Mouse (Mus musculus): Measurements from ENCODE around the gene S100a11.

DNA sequence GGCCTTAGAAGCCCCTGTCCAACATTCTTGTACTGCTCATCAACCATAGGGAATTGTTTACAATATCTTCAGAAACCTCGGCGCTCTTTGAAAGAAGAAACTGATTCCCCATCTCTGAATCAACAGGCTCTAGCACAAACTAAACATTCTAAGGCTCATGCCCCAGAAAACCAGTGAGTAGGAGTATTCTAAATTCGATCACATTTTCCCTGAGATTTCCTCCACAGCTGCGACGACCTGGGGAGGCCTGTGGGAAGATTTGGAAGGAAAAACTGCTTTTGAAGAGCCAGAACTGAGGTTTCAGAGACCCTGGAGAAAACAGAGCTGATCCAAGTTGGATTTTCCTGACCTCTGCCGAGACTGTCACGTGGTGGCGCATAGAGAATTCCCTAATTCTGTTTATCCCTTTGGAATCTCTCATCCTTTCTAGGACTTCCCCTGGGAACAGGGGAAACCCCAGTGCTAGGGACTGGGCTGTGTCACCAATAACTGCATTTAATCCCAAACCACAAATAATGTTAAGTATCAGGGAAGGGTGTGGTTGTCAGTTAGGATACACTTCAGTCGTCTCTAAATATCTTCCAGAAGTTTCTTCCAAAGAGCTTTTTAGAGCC is 33.6 kb downstream of the S100a11 start:
- TF ChIP-seq POLR2A (IDR thresholded peaks at IDR 0.05; ENCODE audit: control insufficient read depth in 1 of 2, insufficient read depth in 1 of 2, low read depth in 1 of 2, low read length in 2 of 2, poor library complexity in 1 of 2), result no peak
- no peak for TF ChIP-seq ELF1 (IDR thresholded peaks at IDR 0.05; ENCODE audit: low read depth, low read length)
- TF ChIP-seq HCFC1 (IDR thresholded peaks at IDR 0.05; ENCODE audit: low read depth, low read length), result no peak
- TF ChIP-seq SIN3A (IDR thresholded peaks at IDR 0.05; ENCODE audit: low read length), result no peak
- no peak for TF ChIP-seq NRF1 (IDR thresholded peaks at IDR 0.05; ENCODE audit: insufficient read depth, low read depth, low read length, poor library complexity, severe bottlenecking)
- no peak for TF ChIP-seq UBTF (IDR thresholded peaks at IDR 0.05; ENCODE audit: borderline replicate concordance, insufficient read depth, low read depth, low read length)
- TF ChIP-seq ZC3H11A (IDR thresholded peaks at IDR 0.05; ENCODE audit: low read depth, low read length), result no peak
- no peak for TF ChIP-seq USF2 (IDR thresholded peaks at IDR 0.05; ENCODE audit: borderline replicate concordance in 1 of 2, insufficient read depth in 1 of 2, low read depth in 1 of 2, low read length in 2 of 2)
- TF ChIP-seq CTCF (IDR thresholded peaks at IDR 0.05 in 2 of 3, conservative IDR thresholded peaks at IDR 0.05 in 1 of 3; ENCODE audit: control insufficient read depth in 1 of 3, insufficient read depth in 1 of 3, low read depth in 2 of 3, low read length in 3 of 3, poor library complexity in 1 of 3, severe bottlenecking in 1 of 3), result no peak

Measured in MEL (cell line).